Mouse (Mus musculus): ENCODE results near the gene Naga.

The Naga gene

GRCm38 (mm10) chr15:82354126-82354945 is 15.6 kb upstream of the Naga start, which contains the start of gene Ndufa6:
Ndufa6 (minus strand) TSS chr15:82354322.
- peak; percentile 98 for DNase-seq

GRCm38 (mm10) chr15:82353745-82354113 is 15.0 kb upstream of the Naga start:
- DNase-seq: no peak

- DNase-seq: no peak
Measured at GRCm38 (mm10) chr15:82353078-82353744, 14.5 kb upstream of the Naga start.

GRCm38 (mm10) chr15:82351480-82351879 is 12.8 kb upstream of the Naga start:
- DNase-seq: no peak

- DNase-seq: no peak
Measured at GRCm38 (mm10) chr15:82350349-82350748, 11.6 kb upstream of the Naga start.

- no peak for DNase-seq
Measured at GRCm38 (mm10) chr15:82348999-82349341, 10.2 kb upstream of the Naga start.

GRCm38 (mm10) chr15:82348258-82348998 is 9.7 kb upstream of the Naga start:
- no peak for DNase-seq

GRCm38 (mm10) chr15:82347852-82348251 is 9.1 kb upstream of the Naga start:
- DNase-seq: no peak

GRCm38 (mm10) chr15:82347303-82347676 is 8.6 kb upstream of the Naga start:
- DNase-seq: no peak

- peak in 1 of 2 experiments; percentile 33 for DNase-seq
Measured at GRCm38 (mm10) chr15:82346580-82347302, 8.0 kb upstream of the Naga start.

- DNase-seq: peak; percentile 96 to 99
Measured at GRCm38 (mm10) chr15:82345820-82346470, 7.2 kb upstream of the Naga start.

GRCm38 (mm10) chr15:82344971-82345370 is 6.2 kb upstream of the Naga start:
- no peak for DNase-seq

- peak in 1 of 2 experiments; percentile 56 for DNase-seq
Measured at GRCm38 (mm10) chr15:82343368-82344287, 4.9 kb upstream of the Naga start.

- DNase-seq: no peak
Measured at GRCm38 (mm10) chr15:82342543-82342935, 3.8 kb upstream of the Naga start.

GRCm38 (mm10) chr15:82341675-82342542 is 3.2 kb upstream of the Naga start:
- DNase-seq: no peak

- DNase-seq: peak; percentile 75 to 83
Measured at GRCm38 (mm10) chr15:82341036-82341501, 2.3 kb upstream of the Naga start.

GRCm38 (mm10) chr15:82340414-82341035 is 1.8 kb upstream of the Naga start:
- peak in 1 of 2 experiments; percentile 48 for DNase-seq

- DNase-seq: no peak
Measured at GRCm38 (mm10) chr15:82339634-82340254, 1.0 kb upstream of the Naga start.

- no peak for DNase-seq
Measured at GRCm38 (mm10) chr15:82339150-82339549, 425 bp upstream of the Naga start.
